Mouse (Mus musculus): ENCODE measurements around the gene Cox19. TPM values are rescaled to one million over a fixed set of nuclear protein-coding genes. Genes with fewer than 3 reads are reported as not detected.

The Cox19 gene
- total and polyA plus RNA-seq, 3 experiments, result 53.0 to 73.2 TPM; not detected in 1

GRCm38 (mm10) chr5:139355235-139355772, 4.1 kb upstream of the Cox19 start:
- no peaks in the 10 kb centered on the region for H3K9me3 ChIP-seq (replicated peaks; ENCODE audit: insufficient read depth, low read length)
- H3K9ac ChIP-seq (ENCODE audit: control insufficient read depth, low read depth, low read length, poor library complexity, severe bottlenecking), result no peak overlapping the region
- TF ChIP-seq RCOR1 (IDR thresholded peaks at IDR 0.05; ENCODE audit: low read depth, low read length) (no peak), JUND (IDR thresholded peaks at IDR 0.05; ENCODE audit: low read depth, low read length) (no peak), USF1 (IDR thresholded peaks at IDR 0.05; ENCODE audit: low read depth, low read length) (no peak), SMC3 (IDR thresholded peaks at IDR 0.05; ENCODE audit: low read depth, low read length) (peak; percentile 82), ZKSCAN1 (IDR thresholded peaks at IDR 0.05; ENCODE audit: low read depth, low read length) (no peak), EP300 (IDR thresholded peaks at IDR 0.05; ENCODE audit: low read depth in 1 of 2, low read length in 2 of 2) (no peak), POLR2AphosphoS5 (IDR thresholded peaks at IDR 0.05; ENCODE audit: borderline replicate concordance, low read depth, low read length) (no peak), MAFK (IDR thresholded peaks at IDR 0.05; ENCODE audit: borderline replicate concordance, low read depth, low read length) (no peak), MAZ (IDR thresholded peaks at IDR 0.05; ENCODE audit: low read depth, low read length) (no peak), HCFC1 (IDR thresholded peaks at IDR 0.05; ENCODE audit: low read depth, low read length) (no peak), TCF12 (IDR thresholded peaks at IDR 0.05; ENCODE audit: low read depth, low read length) (no peak), BHLHE40 (IDR thresholded peaks at IDR 0.05; ENCODE audit: borderline replicate concordance, low read depth, low read length) (no peak; the same call in 1 of the 2 replicates), ZC3H11A (IDR thresholded peaks at IDR 0.05; ENCODE audit: low read depth, low read length) (peak; percentile 50), GABPA (IDR thresholded peaks at IDR 0.05; ENCODE audit: low read depth, low read length) (no peak), SIN3A (IDR thresholded peaks at IDR 0.05; ENCODE audit: low read length) (no peak), TBP (IDR thresholded peaks at IDR 0.05; ENCODE audit: low read depth, low read length) (no peak), USF2 (IDR thresholded peaks at IDR 0.05; ENCODE audit: borderline replicate concordance in 1 of 2, insufficient read depth in 1 of 2, low read depth in 1 of 2, low read length in 2 of 2) (no peak), POLR2A (IDR thresholded peaks at IDR 0.05; ENCODE audit: control insufficient read depth in 1 of 2, insufficient read depth in 1 of 2, low read depth in 1 of 2, low read length in 2 of 2, poor library complexity in 1 of 2) (no peak), MAX (IDR thresholded peaks at IDR 0.05; ENCODE audit: low read length) (no peak), RAD21 (IDR thresholded peaks at IDR 0.05; ENCODE audit: low read depth, low read length) (peak; percentile 72), CTCF (IDR thresholded peaks at IDR 0.05 in 2 of 3, conservative IDR thresholded peaks at IDR 0.05 in 1 of 3; ENCODE audit: control insufficient read depth in 1 of 3, insufficient read depth in 1 of 3, low read depth in 2 of 3, low read length in 3 of 3, poor library complexity in 1 of 3, severe bottlenecking in 1 of 3) (peak; percentile 88 to 99 (median 98)), ZMIZ1 (IDR thresholded peaks at IDR 0.05; ENCODE audit: low read depth, low read length) (no peak), ETS1 (IDR thresholded peaks at IDR 0.05; ENCODE audit: low read depth, low read length) (no peak), CHD1 (IDR thresholded peaks at IDR 0.05; ENCODE audit: low read depth, low read length) (no peak), GATA1 (IDR thresholded peaks at IDR 0.05; ENCODE audit: low read depth, low read length) (no peak), NRF1 (IDR thresholded peaks at IDR 0.05; ENCODE audit: insufficient read depth, low read depth, low read length, poor library complexity, severe bottlenecking) (no peak), CHD2 (IDR thresholded peaks at IDR 0.05; ENCODE audit: low read length) (no peak), E2F4 (IDR thresholded peaks at IDR 0.05; ENCODE audit: borderline replicate concordance, low read depth, low read length) (no peak), MXI1 (IDR thresholded peaks at IDR 0.05; ENCODE audit: low read depth, low read length) (no peak), TAL1 (IDR thresholded peaks at IDR 0.05; ENCODE audit: low read length) (no peak), ELF1 (IDR thresholded peaks at IDR 0.05; ENCODE audit: low read depth, low read length) (no peak), UBTF (IDR thresholded peaks at IDR 0.05; ENCODE audit: borderline replicate concordance, insufficient read depth, low read depth, low read length) (no peak)
- no peaks in the 10 kb centered on the region for H3K36me3 ChIP-seq (ENCODE audit: control insufficient read depth in 1 of 2, insufficient read depth in 2 of 2, low read length in 2 of 2)
- H3K79me2 ChIP-seq (ENCODE audit: control insufficient read depth, insufficient read depth, low read length, poor library complexity), result no peaks in the 10 kb centered on the region
- H3K4me1 ChIP-seq (ENCODE audit: control insufficient read depth in 1 of 2, insufficient read depth in 2 of 2, low read length in 2 of 2), result no peaks in the 10 kb centered on the region
- no peaks in the 10 kb centered on the region for H3K27me3 ChIP-seq (ENCODE audit: control insufficient read depth in 1 of 2, insufficient read depth in 2 of 2, low read length in 2 of 2)
- peak; percentile 68 for DNase-seq (ENCODE audit: low read depth, low spot score)
- no peak overlapping the region for H3K27ac ChIP-seq (ENCODE audit: control insufficient read depth, low read depth, low read length)
- no peak overlapping the region for H3K4me3 ChIP-seq (ENCODE audit: control insufficient read depth in 1 of 2, insufficient read depth in 1 of 2, low read depth in 2 of 2, low read length in 2 of 2)
